Mouse (Mus musculus) embryonic facial prominence, embryonic 15.5 days (tissue): ENCODE data around the gene Rragd. TPM values are rescaled to one million over a fixed set of nuclear protein-coding genes. Genes with fewer than 3 reads are reported as not detected.
"Not testable (repeated sequence)": the region's sequence is repeated elsewhere in the genome, so short reads cannot be mapped to it uniquely, and the experiment has no call there.

Source experiments
- ATAC-seq: fragments of 200-750 bp; cut with Nextera tagmentation; 2 replicates; pipeline ENCODE4 v1.8.0; 2017; ENCODE audit warnings: low read depth, moderate TSS enrichment; ENCODE audit not compliant: insufficient number of reproducible peaks, low FRiP score, low TSS enrichment
- H3K27ac ChIP-seq: fragments of 300-500 bp; sonication (generic); replicated peaks from 2 replicates; pipeline ENCODE4 v1.5.1; 2015; ENCODE audit warnings: mild to moderate bottlenecking, inconsistent platforms
- H3K27me3 ChIP-seq: fragments of 300-500 bp; sonication (generic); 2 replicates; pipeline ENCODE4 v1.6.1; 2015; ENCODE audit warnings: inconsistent platforms
- H3K36me3 ChIP-seq: fragments of 300-500 bp; sonication (generic); 2 replicates; pipeline ENCODE4 v1.6.1; 2015; ENCODE audit warnings: mild to moderate bottlenecking, inconsistent platforms
- H3K4me1 ChIP-seq: fragments of 300-500 bp; sonication (generic); 2 replicates; pipeline ENCODE4 v1.6.1; 2015; ENCODE audit warnings: inconsistent platforms
- H3K4me2 ChIP-seq: fragments of 300-500 bp; sonication (generic); replicated peaks from 2 replicates; pipeline ENCODE4 v1.6.1; 2015; ENCODE audit warnings: mild to moderate bottlenecking, inconsistent platforms
- H3K4me3 ChIP-seq: fragments of 300-500 bp; sonication (generic); replicated peaks from 2 replicates; pipeline ENCODE4 v1.5.1; 2015; ENCODE audit warnings: mild to moderate bottlenecking, inconsistent platforms
- H3K9ac ChIP-seq: fragments of 300-500 bp; sonication (generic); 2 replicates; pipeline ENCODE4 v1.6.1; 2015; ENCODE audit warnings: inconsistent platforms
- H3K9me3 ChIP-seq: fragments of 300-500 bp; sonication (generic); replicated peaks from 2 replicates; pipeline ENCODE4 v1.6.1; 2016; ENCODE audit warnings: inconsistent platforms
- WGBS: fragments of 180-500 bp; shearing (Covaris S2); methylation state at CpG from one replicate; pipeline ENCODE4 v1.1.7; 2015; 5-methylcytosine and 5-hydroxymethylcytosine counted together
- polyA plus RNA-seq: library from polyadenylated mRNA; unstranded; fragments of >200 nt; fragmentation: Nextera tagmentation; extraction: Ambion mirVana; gene quantifications from 2 replicates; pipeline ENCODE4 v1.2.1, GENCODE M21; 2015

The Rragd gene
- polyA plus RNA-seq, 1 experiment from 2014 or later: 20.0 TPM

DNA sequence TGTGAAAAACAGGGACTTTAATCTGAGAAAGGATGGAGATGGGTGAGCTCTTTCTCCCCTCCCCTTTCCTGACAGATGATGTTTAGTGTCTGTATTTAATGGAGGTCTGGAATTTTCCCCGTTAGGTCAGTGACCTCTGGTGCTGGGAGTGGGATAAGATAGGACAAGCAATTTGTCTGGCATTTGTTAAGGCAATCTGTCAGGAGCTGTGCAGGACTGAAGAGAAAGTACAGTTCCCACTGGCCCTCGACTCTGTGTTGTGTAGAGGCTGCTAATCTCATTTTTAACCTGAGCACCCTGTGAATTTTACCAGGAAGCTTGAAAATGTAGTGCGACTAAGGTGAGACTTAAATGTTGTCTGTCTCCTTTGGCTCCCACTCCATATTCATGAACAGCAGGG lies 2.8 kb downstream of the Rragd start:
- Histone ChIP-seq H3K9ac (no peak overlapping the region), H3K4me3 (no peak overlapping the region), H3K4me2 (no peak overlapping the region), H3K4me1 (peaks cover 17% of the 10 kb centered on the region), H3K9me3 (no peaks in the 10 kb centered on the region), H3K36me3 (no peaks in the 10 kb centered on the region), H3K27ac (no peak overlapping the region), H3K27me3 (no peaks in the 10 kb centered on the region)
- WGBS: 24% methylated on average over 3 of the region's 3 CpGs
- ATAC-seq: no peak

DNA sequence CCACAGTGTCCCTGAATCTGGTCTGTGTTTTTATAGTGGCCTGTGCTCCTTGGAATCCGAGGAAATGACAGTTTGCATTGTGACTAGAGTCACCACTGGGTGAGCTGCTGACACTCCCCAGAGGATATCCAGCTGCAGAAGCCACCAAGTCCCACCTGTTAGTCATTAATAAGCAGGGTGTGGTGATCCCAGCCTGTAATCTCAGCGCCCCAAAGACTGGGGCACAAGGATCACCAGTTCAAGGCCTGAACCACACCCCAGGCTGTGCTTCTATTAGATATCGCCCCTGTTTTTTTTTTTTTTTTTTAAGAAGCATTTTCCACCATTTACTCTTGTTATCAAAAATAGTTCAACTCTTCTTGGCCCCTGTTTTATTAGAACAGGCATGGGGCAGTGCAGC lies 4.2 kb downstream of the Rragd start:
- H3K9ac ChIP-seq: no peak overlapping the region
- 51% methylated on average over 3 of the region's 3 CpGs for WGBS

DNA sequence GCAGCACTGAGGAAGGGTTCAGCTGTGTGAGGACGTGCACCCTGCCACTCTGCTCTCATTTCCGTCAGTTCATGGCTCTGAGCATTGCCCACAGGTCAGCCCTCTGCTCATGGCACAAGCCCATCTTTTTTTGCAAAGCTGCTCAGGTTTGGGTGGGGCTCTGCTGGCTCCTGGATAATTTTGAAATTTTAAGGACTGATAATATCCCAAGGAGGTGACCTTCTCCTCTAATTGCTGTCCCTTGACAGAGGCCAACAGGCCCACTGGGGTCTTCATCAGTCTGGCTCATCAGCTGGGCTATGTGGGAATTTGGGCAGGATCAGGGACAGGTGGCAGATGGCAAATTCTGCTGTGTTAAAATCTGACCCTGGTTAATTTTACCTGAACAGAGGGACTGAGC lies 6.5 kb downstream of the Rragd start:
- no peaks in the 10 kb centered on the region for H3K36me3 ChIP-seq
- 71% methylated on average over 2 of the region's 2 CpGs for WGBS
- peaks cover 8% of the 10 kb centered on the region for H3K4me1 ChIP-seq
- H3K9me3 ChIP-seq: no peaks in the 10 kb centered on the region
- no peak for ATAC-seq
- no peak overlapping the region for H3K9ac ChIP-seq
- H3K4me3 ChIP-seq: no peak overlapping the region
- no peak overlapping the region for H3K27ac ChIP-seq
- H3K27me3 ChIP-seq: no peaks in the 10 kb centered on the region
- H3K4me2 ChIP-seq: no peak overlapping the region

More for the DNA sequence above, 4.2 kb downstream of the Rragd start:
- no peaks in the 10 kb centered on the region for H3K27me3 ChIP-seq
- no peak overlapping the region for H3K4me3 ChIP-seq
- no peak for ATAC-seq
- no peaks in the 10 kb centered on the region for H3K9me3 ChIP-seq
- H3K27ac ChIP-seq: no peak overlapping the region
- H3K4me2 ChIP-seq: no peak overlapping the region
- no peaks in the 10 kb centered on the region for H3K36me3 ChIP-seq
- H3K4me1 ChIP-seq: peaks cover 17% of the 10 kb centered on the region

DNA sequence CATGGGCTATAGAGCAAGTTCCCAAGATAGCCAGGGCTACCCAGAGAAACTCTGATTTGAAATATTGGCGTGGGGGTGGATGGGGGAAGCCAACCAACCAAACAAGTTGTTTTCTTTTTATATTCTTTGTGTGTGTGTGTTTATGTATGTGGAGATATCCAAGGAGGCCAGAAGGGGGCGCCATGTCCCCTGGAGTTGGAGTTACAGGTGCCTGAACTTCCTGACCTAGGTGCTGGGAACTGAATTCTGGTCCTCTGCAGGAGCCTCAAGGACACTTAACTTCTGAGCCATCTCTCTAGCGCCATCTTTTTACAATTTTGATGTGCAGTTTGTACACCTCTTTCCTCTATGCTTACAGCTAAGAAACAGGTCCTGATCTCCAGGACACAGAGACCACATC lies 11.3 kb downstream of the Rragd start:
- H3K4me1 ChIP-seq: no peaks in the 10 kb centered on the region
- H3K36me3 ChIP-seq: no peaks in the 10 kb centered on the region
- no peaks in the 10 kb centered on the region for H3K27me3 ChIP-seq
- no peak for ATAC-seq
- WGBS: 80% methylated on average over 3 of the region's 3 CpGs
- H3K9me3 ChIP-seq: no peaks in the 10 kb centered on the region
- no peak overlapping the region for H3K4me2 ChIP-seq
- H3K9ac ChIP-seq: no peak overlapping the region
- H3K27ac ChIP-seq: no peak overlapping the region
- no peak overlapping the region for H3K4me3 ChIP-seq

DNA sequence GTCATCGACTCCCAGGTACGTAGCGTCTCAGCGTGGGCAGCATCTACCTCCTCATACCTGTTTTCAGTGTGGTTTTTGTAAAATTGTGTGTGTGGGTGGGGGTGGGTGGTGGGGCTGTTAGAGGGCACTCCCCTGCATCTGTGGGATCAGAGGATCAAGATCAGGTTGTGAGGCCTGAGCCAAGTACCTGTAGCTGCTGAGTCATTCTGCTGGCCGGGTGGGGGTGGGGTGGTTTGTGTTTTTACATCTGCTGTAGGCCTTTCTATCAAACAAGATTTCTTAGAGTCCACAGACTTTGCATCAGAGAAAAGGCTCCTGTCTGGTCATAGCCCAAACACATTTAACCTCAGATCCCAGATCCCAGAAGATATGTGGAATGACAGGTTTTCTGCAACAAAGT lies 13.2 kb downstream of the Rragd start:
- Histone ChIP-seq H3K9ac (no peak overlapping the region), H3K4me2 (no peak overlapping the region), H3K4me3 (no peak overlapping the region), H3K27ac (no peak overlapping the region), H3K9me3 (no peaks in the 10 kb centered on the region), H3K27me3 (no peaks in the 10 kb centered on the region), H3K4me1 (no peaks in the 10 kb centered on the region), H3K36me3 (no peaks in the 10 kb centered on the region)
- ATAC-seq: no peak
- 91% methylated on average over 5 of the region's 5 CpGs for WGBS

DNA sequence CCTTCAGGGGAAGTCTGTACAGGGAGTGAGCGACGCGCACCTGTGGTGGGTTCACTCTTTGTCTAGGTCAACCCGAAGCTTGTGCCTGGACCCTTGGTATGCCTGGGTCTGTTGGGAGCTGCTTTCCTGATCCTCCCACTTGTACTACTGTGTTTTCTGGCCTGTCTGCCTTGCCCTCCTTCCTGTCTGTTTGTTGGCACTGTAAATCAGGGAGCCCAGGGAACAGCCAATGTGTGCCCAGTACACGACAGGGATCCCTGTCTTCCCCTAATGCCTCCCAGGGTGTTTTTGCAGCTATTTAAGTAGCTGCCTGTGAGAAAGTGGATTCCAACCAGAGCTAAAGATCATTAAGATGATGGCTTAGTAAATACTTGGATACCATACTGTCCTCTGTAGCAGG lies 14.7 kb downstream of the Rragd start:
- no peak for ATAC-seq
- H3K9ac ChIP-seq: no peak overlapping the region
- 78% methylated on average over 5 of the region's 5 CpGs for WGBS
- H3K4me1 ChIP-seq: no peaks in the 10 kb centered on the region
- H3K9me3 ChIP-seq: no peaks in the 10 kb centered on the region
- no peak overlapping the region for H3K4me3 ChIP-seq
- no peak overlapping the region for H3K4me2 ChIP-seq
- no peak overlapping the region for H3K27ac ChIP-seq
- H3K36me3 ChIP-seq: no peaks in the 10 kb centered on the region
- no peaks in the 10 kb centered on the region for H3K27me3 ChIP-seq

DNA sequence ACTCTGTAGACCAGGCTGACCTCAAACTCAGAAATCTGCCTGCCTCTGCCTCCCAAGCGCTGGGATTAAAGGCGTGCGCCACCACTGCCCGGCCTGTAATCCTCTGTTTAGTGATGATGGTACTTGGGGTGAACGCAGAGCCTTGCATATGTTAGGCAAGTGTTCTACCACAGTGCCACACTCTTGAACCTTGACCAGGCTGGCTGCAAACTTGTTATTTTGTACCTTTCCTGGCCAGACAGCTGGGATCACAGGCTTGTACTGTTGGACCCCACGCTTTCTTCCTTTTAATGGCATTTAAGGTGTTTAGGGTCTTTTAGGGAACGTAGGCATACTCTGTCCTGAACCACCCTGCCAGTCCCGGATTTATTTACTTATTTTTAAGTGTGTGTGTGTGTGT lies 16.2 kb downstream of the Rragd start:
- no peaks in the 10 kb centered on the region for H3K4me1 ChIP-seq
- no peak for ATAC-seq
- H3K9ac ChIP-seq: no peak overlapping the region
- WGBS: 92% methylated on average over 8 of the region's 8 CpGs
- no peaks in the 10 kb centered on the region for H3K9me3 ChIP-seq
- H3K27me3 ChIP-seq: no peaks in the 10 kb centered on the region
- no peak overlapping the region for H3K4me2 ChIP-seq
- H3K36me3 ChIP-seq: no peaks in the 10 kb centered on the region
- H3K27ac ChIP-seq: no peak overlapping the region
- no peak overlapping the region for H3K4me3 ChIP-seq

DNA sequence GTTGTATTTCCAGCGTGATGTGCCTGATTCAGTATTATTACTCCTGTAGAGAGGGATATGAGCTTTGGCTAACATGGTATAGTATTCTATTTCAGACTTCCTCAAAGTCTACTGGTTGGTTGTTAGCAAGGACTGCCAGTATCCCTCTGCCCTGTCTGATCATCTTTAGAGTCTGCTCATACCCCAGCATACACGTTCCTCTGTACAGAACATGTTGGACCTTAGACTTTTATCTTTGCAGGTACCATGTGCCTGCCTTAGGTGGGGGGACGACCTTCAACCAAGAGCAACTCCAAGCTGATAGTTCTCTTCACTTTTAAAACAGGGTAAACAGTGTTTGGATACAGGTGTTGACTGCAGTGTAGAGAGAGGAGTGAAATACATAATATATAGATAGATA lies 19.2 kb downstream of the Rragd start:
- Histone ChIP-seq H3K27me3 (no peaks in the 10 kb centered on the region), H3K4me2 (no peak overlapping the region), H3K36me3 (no peaks in the 10 kb centered on the region), H3K4me1 (no peaks in the 10 kb centered on the region), H3K4me3 (no peak overlapping the region), H3K9ac (no peak overlapping the region), H3K27ac (no peak overlapping the region), H3K9me3 (no peaks in the 10 kb centered on the region)
- ATAC-seq: no peak
- WGBS: 80% methylated on average over 3 of the region's 3 CpGs

DNA sequence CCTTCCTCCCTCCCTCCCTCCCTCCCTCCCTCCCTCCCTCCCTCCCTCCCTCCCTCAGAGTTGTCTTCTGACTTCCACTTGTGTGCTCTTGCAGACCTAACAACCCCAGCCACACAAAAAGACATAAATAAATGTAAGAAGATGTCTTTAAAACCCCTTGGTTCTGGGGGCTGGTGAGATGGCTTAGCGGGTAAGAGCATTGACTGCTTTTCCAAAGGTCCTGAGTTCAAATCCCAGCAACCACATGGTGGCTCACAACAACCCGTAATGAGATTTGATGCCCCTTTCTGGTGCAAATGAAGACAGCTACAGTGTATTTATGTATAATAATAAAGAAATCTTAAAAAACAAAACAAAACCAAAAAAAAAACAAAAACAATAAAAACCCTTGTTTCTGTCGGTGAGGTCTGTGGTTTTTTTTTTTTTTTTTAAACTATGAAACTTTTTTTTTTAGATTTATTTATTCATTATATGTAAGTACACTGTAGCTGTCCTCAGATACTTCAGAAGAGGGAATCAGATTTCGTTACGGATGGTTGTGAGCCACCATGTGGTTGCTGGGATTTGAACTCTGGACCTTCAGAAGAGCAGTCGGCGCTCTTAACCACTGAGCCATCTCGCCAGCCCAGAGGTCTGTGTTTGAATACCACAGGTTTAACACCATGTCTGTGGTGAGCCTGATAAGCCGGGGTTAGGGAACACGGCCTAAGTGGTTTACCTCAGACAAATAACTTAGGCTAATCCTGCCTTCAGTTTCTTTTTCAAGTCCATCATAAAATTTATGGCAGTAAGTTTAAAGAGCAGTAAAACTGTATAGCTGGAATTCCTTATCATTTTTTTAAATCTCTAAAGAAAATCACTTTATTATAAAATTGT lies 23.0 kb downstream of the Rragd start:
- 84% methylated on average over 10 of the region's 10 CpGs for WGBS

DNA sequence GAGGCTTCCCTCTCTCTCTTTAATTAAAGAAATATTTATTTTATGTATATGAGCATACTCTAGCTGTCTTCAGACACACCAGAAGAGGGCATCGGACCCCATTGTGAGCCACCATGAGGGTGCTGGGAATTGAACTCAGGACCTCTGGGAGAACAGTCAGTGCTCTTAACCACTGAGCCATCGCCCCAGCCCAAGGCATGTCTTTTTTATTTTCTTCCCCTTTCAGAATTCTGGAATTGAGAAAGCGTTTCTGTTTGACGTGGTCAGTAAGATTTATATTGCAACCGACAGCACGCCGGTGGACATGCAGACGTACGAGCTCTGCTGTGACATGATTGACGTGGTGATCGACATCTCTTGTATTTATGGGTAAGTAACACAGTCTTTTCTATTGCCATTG lies 24.0 kb downstream of the Rragd start:
- ATAC-seq: no peak
- Histone ChIP-seq H3K9ac (no peak overlapping the region), H3K4me2 (no peak overlapping the region), H3K9me3 (no peaks in the 10 kb centered on the region), H3K27me3 (no peaks in the 10 kb centered on the region), H3K4me1 (no peaks in the 10 kb centered on the region), H3K36me3 (no peaks in the 10 kb centered on the region), H3K4me3 (no peak overlapping the region), H3K27ac (no peak overlapping the region)
- 92% methylated on average over 11 of the region's 11 CpGs for WGBS

More for the DNA sequence above, 23.0 kb downstream of the Rragd start:
- not testable (repeated sequence) for H3K9me3 ChIP-seq, H3K27ac ChIP-seq, H3K4me2 ChIP-seq, H3K4me1 ChIP-seq, H3K4me3 ChIP-seq, ATAC-seq, H3K36me3 ChIP-seq, H3K27me3 ChIP-seq, H3K9ac ChIP-seq

DNA sequence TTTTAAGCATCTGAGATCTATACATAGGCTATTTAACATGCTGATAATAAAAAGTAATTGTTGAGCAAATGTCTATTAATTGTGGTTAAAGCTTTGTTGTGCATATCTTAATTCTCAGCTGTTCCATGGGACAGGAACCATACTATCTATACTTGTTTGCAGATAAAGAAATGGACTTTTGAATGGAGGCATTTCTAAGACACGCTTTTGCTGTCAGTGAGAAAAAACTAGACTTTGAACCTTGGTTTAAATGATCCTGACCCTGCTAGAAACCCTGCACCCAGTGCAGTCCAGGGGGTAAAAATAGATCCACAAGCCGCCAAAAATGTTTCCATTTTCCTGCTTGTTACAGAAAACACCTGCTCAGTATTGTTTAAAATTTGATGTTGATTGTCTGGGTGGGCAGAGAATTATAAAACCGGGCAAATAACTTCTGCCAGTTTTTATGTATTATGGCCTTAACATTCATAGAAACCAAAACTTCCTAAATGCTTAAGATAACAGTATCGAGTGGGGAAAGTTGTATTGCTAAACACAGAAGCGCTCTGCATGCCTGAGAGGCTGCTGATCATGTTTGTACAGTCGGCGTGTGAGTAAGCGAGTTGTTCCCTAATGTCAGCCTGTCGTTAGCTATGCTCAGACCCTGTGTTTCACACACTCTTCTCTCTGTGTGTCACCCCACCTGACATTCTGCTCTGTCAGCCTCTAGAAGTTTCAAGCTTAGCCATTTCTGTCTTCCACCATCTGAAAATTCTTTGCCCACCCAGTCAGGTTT lies 24.8 kb downstream of the Rragd start:
- Histone ChIP-seq H3K4me2 (no peak overlapping the region), H3K4me1 (no peaks in the 10 kb centered on the region), H3K9me3 (no peaks in the 10 kb centered on the region), H3K4me3 (no peak overlapping the region), H3K27me3 (no peaks in the 10 kb centered on the region), H3K9ac (no peak overlapping the region), H3K36me3 (no peaks in the 10 kb centered on the region), H3K27ac (no peak overlapping the region)
- no peak for ATAC-seq
- 79% methylated on average over 9 of the region's 9 CpGs for WGBS
